Mouse (Mus musculus) myocyte (in vitro differentiated cells): Measurements from ENCODE around the gene Mcrip1. TPM values are rescaled to one million over a fixed set of nuclear protein-coding genes. Genes with fewer than 3 reads are reported as not detected.
A peak's percentile ranks its signal among the peaks of the same experiment; 100 is the strongest.

Experiments used
- H3K27me3 ChIP-seq: one replicate; pipeline ENCODE4 v1.6.1; 2011; ENCODE audit not compliant: control insufficient read depth, insufficient read depth, insufficient read length
- H3K36me3 ChIP-seq: one replicate; pipeline ENCODE4 v1.6.1; 2011; ENCODE audit not compliant: control insufficient read depth, insufficient read depth
- H3K4me2 ChIP-seq: one replicate; pipeline ENCODE4 v1.6.1; 2011; ENCODE audit warnings: low read depth, control low read depth
- H3K4me3 ChIP-seq: one replicate; pipeline ENCODE4 v1.5.1; 2011; ENCODE audit warnings: mild to moderate bottlenecking, control low read depth, moderate library complexity
- H3K79me2 ChIP-seq: one replicate; pipeline ENCODE4 v1.6.1; 2011; ENCODE audit not compliant: control insufficient read depth, insufficient read depth
- H3ac ChIP-seq: one replicate; pipeline ENCODE4 v1.6.1; 2011; ENCODE audit not compliant: control insufficient read depth, insufficient read length
- CEBPB ChIP-seq: IDR thresholded peaks from 2 replicates; pipeline ENCODE4 v1.6.1; 2011; ENCODE audit warnings: mild to moderate bottlenecking, moderate library complexity; ENCODE audit not compliant: poor library complexity, insufficient read depth, severe bottlenecking
- E2F4 ChIP-seq: IDR thresholded peaks from one replicate; pipeline ENCODE4 v1.6.1; 2011; ENCODE audit warnings: mild to moderate bottlenecking, control low read depth, moderate library complexity; ENCODE audit not compliant: insufficient read depth
- MAX ChIP-seq: IDR thresholded peaks from one replicate; pipeline ENCODE4 v1.6.1; 2011; ENCODE audit warnings: low read depth, mild to moderate bottlenecking, control low read depth
- MYOD1 ChIP-seq, 3 experiments: IDR thresholded peaks; one replicate each; pipeline ENCODE4 v1.6.1; 2011; ENCODE audit warnings: control low read depth in 2 of 3, low read depth in 2 of 3, mild to moderate bottlenecking in 2 of 3, moderate library complexity in 1 of 3; ENCODE audit not compliant: insufficient read length in 2 of 3, control insufficient read depth in 1 of 3
- MYOG ChIP-seq, 3 experiments: IDR thresholded peaks; one replicate each; pipeline ENCODE4 v1.6.1; 2011; ENCODE audit warnings: control low read depth in 2 of 3, low read depth in 2 of 3, mild to moderate bottlenecking in 2 of 3; ENCODE audit not compliant: insufficient read length in 2 of 3, control insufficient read depth in 1 of 3, insufficient read depth in 1 of 3
- POLR2A ChIP-seq: IDR thresholded peaks from one replicate; pipeline ENCODE4 v1.6.1; 2011; ENCODE audit warnings: low read depth, mild to moderate bottlenecking, control low read depth, moderate library complexity; ENCODE audit not compliant: insufficient read length
- POLR2AphosphoS2 ChIP-seq: IDR thresholded peaks from one replicate; pipeline ENCODE4 v1.6.1; 2011; ENCODE audit warnings: low read depth, control low read depth; ENCODE audit not compliant: insufficient read length
- REST ChIP-seq: IDR thresholded peaks from one replicate; pipeline ENCODE4 v1.6.1; 2011; ENCODE audit warnings: mild to moderate bottlenecking, control low read depth, moderate library complexity; ENCODE audit not compliant: insufficient read depth, insufficient read length
- SRF ChIP-seq: IDR thresholded peaks from one replicate; pipeline ENCODE4 v1.6.1; 2011; ENCODE audit warnings: low read depth; ENCODE audit not compliant: control insufficient read depth, insufficient read length
- TCF12 ChIP-seq: IDR thresholded peaks from one replicate; pipeline ENCODE4 v1.6.1; 2011; ENCODE audit warnings: mild to moderate bottlenecking, control low read depth; ENCODE audit not compliant: poor library complexity, insufficient read depth, severe bottlenecking
- TCF3 ChIP-seq: IDR thresholded peaks from one replicate; pipeline ENCODE4 v1.6.1; 2011; ENCODE audit warnings: low read depth, control low read depth; ENCODE audit not compliant: insufficient read length
- USF1 ChIP-seq: IDR thresholded peaks from one replicate; pipeline ENCODE4 v1.6.1; 2011; ENCODE audit warnings: low read depth, mild to moderate bottlenecking, control low read depth, moderate library complexity
- polyA plus RNA-seq: library from polyadenylated mRNA; unstranded; fragments of >200 nt; fragmentation: generic; extraction: Trizol; gene quantifications from one replicate; pipeline ENCODE4 v1.2.1, GENCODE M21; 2012; ENCODE audit warnings: missing spikeins

Gene Mcrip1
- polyA plus RNA-seq, 1 experiment = 237 TPM

GRCm38 (mm10) chr11:120542376-120542775 is 7.2 kb downstream of the Mcrip1 start:
- Histone ChIP-seq H3K36me3 (peaks cover 9% of the 10 kb centered on the region), H3K27me3 (peaks cover 3% of the 10 kb centered on the region), H3ac (no peak overlapping the region), H3K4me3 (no peak overlapping the region), H3K79me2 (peaks cover 16% of the 10 kb centered on the region), H3K4me2 (no peak overlapping the region)
- no peak for TF ChIP-seq POLR2AphosphoS2

- Histone ChIP-seq H3ac (no peak overlapping the region), H3K27me3 (peaks cover 7% of the 10 kb centered on the region), H3K4me2 (no peak overlapping the region), H3K36me3 (peaks cover 9% of the 10 kb centered on the region), H3K4me3 (no peak overlapping the region), H3K79me2 (peaks cover 12% of the 10 kb centered on the region)
- no peak for TF ChIP-seq E2F4
- peak; percentile 78 for TF ChIP-seq POLR2AphosphoS2
Observed at GRCm38 (mm10) chr11:120541907-120542306, 7.6 kb downstream of the Mcrip1 start.

GRCm38 (mm10) chr11:120539285-120540014 is 10.1 kb downstream of the Mcrip1 start:
- Histone ChIP-seq H3ac (no peak overlapping the region), H3K4me2 (no peak overlapping the region), H3K4me3 (no peak overlapping the region), H3K36me3 (peaks cover 9% of the 10 kb centered on the region), H3K79me2 (no peaks in the 10 kb centered on the region), H3K27me3 (peaks cover 29% of the 10 kb centered on the region)
- TF ChIP-seq POLR2AphosphoS2 = peak; percentile 77
- no peak for TF ChIP-seq POLR2A

- no peaks in the 10 kb centered on the region for H3K79me2 ChIP-seq
- no peak overlapping the region for H3K4me2 ChIP-seq
- TF ChIP-seq CEBPB (no peak), POLR2AphosphoS2 (no peak), E2F4 (no peak), REST (no peak), TCF12 (no peak), USF1 (no peak), POLR2A (no peak), TCF3 (no peak), MYOD1 (IDR thresholded peaks at IDR 0.05; ENCODE audit: control insufficient read depth in 1 of 3, insufficient read length in 2 of 3, low read depth in 2 of 3) (no peak), MYOG (IDR thresholded peaks at IDR 0.05; ENCODE audit: control insufficient read depth in 1 of 3, insufficient read depth in 1 of 3, insufficient read length in 2 of 3, low read depth in 2 of 3) (no peak), SRF (no peak), MAX (no peak)
- no peak overlapping the region for H3K4me3 ChIP-seq
- peaks cover 5% of the 10 kb centered on the region for H3K36me3 ChIP-seq
- H3ac ChIP-seq = no peak overlapping the region
- H3K27me3 ChIP-seq = peaks cover 34% of the 10 kb centered on the region
Observed at GRCm38 (mm10) chr11:120538955-120539284, 10.6 kb downstream of the Mcrip1 start.

- TF ChIP-seq TCF3 (no peak), MYOD1 (IDR thresholded peaks at IDR 0.05; ENCODE audit: control insufficient read depth in 1 of 3, insufficient read length in 2 of 3, low read depth in 2 of 3) (no peak), USF1 (no peak), MAX (no peak), POLR2AphosphoS2 (no peak), REST (no peak), CEBPB (no peak)
- H3K27me3 ChIP-seq = peaks cover 36% of the 10 kb centered on the region
- H3K4me2 ChIP-seq = no peak overlapping the region
- no peaks in the 10 kb centered on the region for H3K79me2 ChIP-seq
- no peak overlapping the region for H3K4me3 ChIP-seq
- H3K36me3 ChIP-seq = peaks cover 5% of the 10 kb centered on the region
- no peak overlapping the region for H3ac ChIP-seq
Observed at GRCm38 (mm10) chr11:120538485-120538884, 11.0 kb downstream of the Mcrip1 start.

- H3K36me3 ChIP-seq = no peaks in the 10 kb centered on the region
- H3K79me2 ChIP-seq = no peaks in the 10 kb centered on the region
- H3K4me2 ChIP-seq = no peak overlapping the region
- H3ac ChIP-seq = no peak overlapping the region
- H3K4me3 ChIP-seq = no peak overlapping the region
- peaks cover 59% of the 10 kb centered on the region for H3K27me3 ChIP-seq
- no peak for TF ChIP-seq CEBPB
- no peak for TF ChIP-seq E2F4
- TF ChIP-seq MYOG (IDR thresholded peaks at IDR 0.05; ENCODE audit: control insufficient read depth in 1 of 3, insufficient read depth in 1 of 3, insufficient read length in 2 of 3, low read depth in 2 of 3) = no peak
- TF ChIP-seq TCF12 = no peak
- TF ChIP-seq REST = no peak
- TF ChIP-seq USF1 = no peak
Observed at GRCm38 (mm10) chr11:120535804-120536203, 13.7 kb downstream of the Mcrip1 start.
